Mouse (Mus musculus): Measurements from ENCODE around the gene Hcfc1r1.

Hcfc1r1 gene

GRCm38 (mm10) chr17:23675127-23675526, 1.7 kb downstream of the Hcfc1r1 start:
- DNase-seq (ENCODE audit: low read depth, low spot score): no peak

GRCm38 (mm10) chr17:23675564-23676281, 2.3 kb downstream of the Hcfc1r1 start:
- no peak for DNase-seq (ENCODE audit: low read depth, low spot score)

DNA sequence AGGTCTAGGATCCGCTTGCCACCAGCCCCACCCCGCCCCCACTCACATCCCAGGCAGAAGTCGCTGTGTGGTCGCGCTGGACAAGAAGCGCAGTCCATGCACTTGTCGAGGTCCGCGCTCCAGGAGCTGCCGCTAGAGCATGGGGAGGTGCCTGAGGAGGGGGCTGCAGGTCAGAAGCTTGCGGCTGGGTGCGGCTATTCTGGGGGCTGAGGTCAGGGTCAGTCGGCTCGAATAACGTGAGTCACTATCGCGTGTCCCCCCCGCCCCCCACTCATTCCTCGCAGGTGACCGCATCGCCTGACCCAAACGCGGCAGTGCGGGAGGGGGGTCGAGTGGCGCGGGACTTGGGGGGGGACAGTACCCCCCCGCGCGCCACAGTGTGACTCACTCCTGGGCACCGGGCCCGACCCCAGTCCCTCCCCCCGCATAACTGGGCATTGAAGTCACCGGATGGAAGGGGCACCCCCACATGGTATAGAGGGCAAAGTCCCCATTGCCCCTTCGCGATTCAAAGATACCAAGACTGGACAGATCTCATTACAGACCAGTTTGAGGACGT, 3.2 kb downstream of the Hcfc1r1 start:
- no peak for DNase-seq (ENCODE audit: low read depth, low spot score)

DNA sequence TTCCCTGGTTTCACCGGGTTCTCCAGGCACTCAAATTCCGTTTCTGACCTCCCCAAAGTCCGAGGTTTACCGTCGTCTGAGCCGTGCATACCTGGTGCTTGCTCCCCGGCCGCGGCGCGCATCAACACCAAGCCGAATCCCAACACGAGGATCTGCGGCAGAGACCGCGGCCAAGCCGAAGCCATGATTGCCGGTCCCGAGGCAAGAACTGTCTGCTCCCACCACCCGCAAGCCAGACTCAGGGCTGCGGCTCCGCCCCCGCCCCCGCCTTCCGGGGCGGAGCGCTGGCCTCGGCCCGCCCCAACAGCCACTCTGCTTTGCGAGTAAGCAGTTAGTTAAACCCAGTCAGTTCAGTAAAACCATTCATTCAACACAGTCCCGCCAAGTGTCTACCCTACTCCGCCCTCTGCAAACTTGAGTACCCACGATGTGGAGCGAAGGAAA, 3.9 kb downstream of the Hcfc1r1 start, which contains the start of gene Tnfrsf12a:
TSS of gene Tnfrsf12a (minus strand) at position 233 of the 444 bp plus-strand sequence.
- no peak for DNase-seq (ENCODE audit: low read depth, low spot score)

GRCm38 (mm10) chr17:23679127-23679835, 5.9 kb downstream of the Hcfc1r1 start, which contains the start of gene Cldn6:
Gene Cldn6, plus strand, starts transcription at chr17:23679249.
- DNase-seq (ENCODE audit: low read depth, low spot score): no peak

- DNase-seq (ENCODE audit: low read depth, low spot score): no peak
Measured at GRCm38 (mm10) chr17:23680336-23680735, 6.9 kb downstream of the Hcfc1r1 start.

- DNase-seq (ENCODE audit: low read depth, low spot score): no peak
Measured at GRCm38 (mm10) chr17:23681086-23681485, 7.7 kb downstream of the Hcfc1r1 start.

- DNase-seq (ENCODE audit: low read depth, low spot score): no peak
Measured at GRCm38 (mm10) chr17:23682092-23682491, 8.7 kb downstream of the Hcfc1r1 start.

DNA sequence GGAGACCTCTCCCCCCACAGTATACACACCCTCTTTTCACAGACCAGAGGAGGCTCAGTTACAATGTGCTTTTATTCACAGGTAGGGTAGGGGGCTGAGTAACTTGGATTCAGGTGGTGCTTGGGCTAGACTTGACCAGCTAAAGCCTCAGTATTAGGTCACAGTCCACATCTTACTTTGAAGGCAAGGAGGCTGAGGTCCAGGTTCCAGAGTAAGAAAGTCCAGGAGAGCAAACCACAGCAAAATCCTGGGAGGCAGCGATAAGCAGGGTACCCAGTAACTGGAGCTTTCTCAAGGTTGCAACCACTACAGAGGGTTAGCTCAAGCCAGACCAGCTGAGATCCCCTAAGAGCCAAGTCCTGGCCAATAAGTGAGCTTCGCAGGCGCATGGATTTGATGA, 9.1 kb downstream of the Hcfc1r1 start:
- no peak for DNase-seq (ENCODE audit: low read depth, low spot score)

- DNase-seq (ENCODE audit: low read depth, low spot score): no peak
Measured at GRCm38 (mm10) chr17:23683226-23683625, 9.8 kb downstream of the Hcfc1r1 start.

- no peak for DNase-seq (ENCODE audit: low read depth, low spot score)
Measured at GRCm38 (mm10) chr17:23683856-23684672, 10.7 kb downstream of the Hcfc1r1 start, which contains the start of gene Cldn9. Gene Cldn9, minus strand, starts transcription at chr17:23684026.

DNA sequence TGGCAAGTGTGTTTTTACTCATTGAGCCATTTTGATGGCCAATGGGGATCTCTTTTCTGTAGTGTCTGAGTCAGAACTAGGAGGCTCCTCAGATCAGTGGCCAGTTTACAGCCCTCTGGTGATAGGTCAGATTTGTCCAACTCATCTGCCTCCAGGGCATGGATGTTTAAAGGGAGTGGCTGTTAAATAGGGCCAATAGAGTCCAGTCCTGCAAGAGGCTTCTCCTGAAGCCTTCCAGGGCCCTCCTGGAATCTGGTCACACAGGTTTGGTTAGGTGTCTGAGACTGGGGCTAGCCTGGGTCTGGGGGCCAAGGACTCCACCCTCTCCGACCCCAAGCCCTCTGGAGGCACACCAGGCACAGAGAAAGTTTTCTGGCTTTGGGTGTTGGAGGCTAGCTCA, 21.1 kb downstream of the Hcfc1r1 start:
- no peak for DNase-seq (ENCODE audit: low read depth, low spot score)

DNA sequence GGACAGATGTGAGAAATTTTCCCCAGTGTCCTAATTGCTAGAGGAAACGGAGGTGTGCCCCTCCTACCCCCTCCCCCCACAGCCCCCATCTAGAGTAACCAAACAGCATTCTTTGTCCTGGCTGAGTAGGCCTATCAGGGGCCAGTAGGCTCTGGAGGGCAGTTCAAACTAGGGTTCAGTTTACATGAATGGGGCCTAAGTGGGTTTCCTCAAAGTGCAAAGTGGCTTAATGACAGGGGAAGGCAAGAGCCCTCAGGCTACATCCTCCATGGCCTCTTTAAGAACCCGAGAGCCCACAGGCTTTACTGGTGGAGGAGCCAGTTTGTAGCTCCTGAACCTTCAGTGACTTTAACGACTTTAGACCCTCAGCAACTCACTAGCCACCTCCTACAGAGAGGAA, 22.4 kb downstream of the Hcfc1r1 start:
- DNase-seq (ENCODE audit: low read depth, low spot score): no peak

GRCm38 (mm10) chr17:23699131-23700077, 26.0 kb downstream of the Hcfc1r1 start:
- no peak for DNase-seq (ENCODE audit: low read depth, low spot score)

GRCm38 (mm10) chr17:23700079-23700478, 26.7 kb downstream of the Hcfc1r1 start:
- peak; percentile 76 for DNase-seq (ENCODE audit: low read depth, low spot score)

DNA sequence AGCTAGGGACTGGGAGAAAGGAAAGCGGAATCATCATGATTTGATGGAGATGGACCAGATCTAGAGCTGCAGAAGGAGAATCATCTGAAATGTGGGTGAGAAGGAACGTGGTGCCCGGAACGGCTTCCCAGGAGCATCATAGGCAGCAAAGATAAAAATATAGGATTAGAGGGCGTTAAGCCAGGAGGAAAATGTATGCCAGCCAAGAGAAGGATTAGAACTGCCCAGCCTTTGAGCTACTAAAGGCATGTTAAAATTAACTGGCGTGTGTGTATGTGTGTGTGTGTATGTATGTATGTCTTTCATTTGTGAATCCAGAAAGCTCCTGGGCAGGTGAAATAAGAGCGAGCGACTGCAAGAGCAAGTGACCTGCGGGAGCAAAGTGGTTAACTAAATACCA, 29.9 kb downstream of the Hcfc1r1 start:
- no peak for DNase-seq (ENCODE audit: low read depth, low spot score)

DNA sequence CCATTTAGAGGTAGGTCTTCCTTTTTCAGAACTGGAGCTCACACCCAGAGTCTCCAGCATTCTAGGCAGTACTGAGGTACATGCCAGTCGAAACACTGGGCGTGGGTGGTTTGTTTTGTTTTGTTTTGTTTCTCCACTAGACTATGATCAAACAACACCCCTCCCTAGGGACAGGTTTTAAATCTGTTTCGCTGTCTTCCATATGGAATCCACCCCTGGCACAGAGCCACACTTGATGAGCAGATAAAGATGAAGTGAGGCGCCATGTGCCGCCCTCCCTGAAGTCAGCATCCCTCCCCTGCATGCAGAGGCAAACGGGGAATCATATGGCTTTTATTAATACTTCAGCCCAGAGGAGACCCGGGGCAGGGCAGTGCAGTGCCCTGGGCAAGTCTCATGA, 31.3 kb downstream of the Hcfc1r1 start:
- DNase-seq (ENCODE audit: low read depth, low spot score): no peak

DNA sequence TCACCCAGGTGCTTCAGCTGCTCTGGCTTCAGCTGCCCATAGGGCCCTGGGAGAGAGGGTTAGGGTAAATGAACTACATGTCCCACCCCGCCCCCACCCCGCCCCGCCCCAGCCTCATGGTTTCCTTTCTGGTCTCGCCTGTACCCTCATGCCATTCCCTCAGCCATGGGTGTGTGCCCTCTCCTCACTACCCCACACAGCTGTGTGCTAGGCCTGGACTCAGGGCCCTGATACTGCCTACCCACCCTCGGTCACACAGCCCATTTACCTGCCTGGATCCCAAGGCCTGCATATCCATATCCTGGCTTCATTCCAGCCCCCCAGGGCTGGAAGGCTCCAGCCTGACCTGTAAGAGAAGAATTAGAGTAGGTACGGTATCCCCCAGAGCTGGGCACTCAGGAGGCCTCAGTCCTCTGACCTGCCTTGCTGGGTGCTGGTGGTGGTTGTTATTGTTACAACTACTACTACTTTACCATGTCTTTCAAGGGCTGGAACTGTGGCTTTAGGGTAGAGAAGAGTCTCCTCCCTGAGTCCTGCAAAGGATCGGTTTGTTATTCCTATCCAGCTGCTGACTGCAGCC, 32.2 kb downstream of the Hcfc1r1 start:
- no peak for DNase-seq (ENCODE audit: low read depth, low spot score)

DNA sequence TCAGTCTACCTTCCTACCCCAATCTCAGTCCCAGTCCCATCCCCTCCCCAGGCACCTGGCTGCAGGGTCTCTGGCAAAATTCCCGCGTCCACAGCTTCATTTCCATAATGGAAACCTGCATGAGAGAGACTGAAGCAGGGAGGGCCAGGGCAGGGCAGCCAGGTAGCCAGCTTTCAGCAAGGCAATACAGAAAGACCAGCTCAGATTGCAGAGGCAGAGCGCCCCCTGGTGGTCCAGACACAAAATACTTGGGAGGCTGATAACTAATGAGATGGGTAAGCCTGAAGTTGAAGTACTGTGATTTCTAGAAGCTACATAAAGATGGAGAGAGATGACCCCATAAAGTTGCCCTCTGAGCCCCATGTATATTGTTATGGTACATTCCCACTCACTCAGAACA, 32.8 kb downstream of the Hcfc1r1 start:
- DNase-seq (ENCODE audit: low read depth, low spot score): no peak

GRCm38 (mm10) chr17:23717003-23717402, 43.6 kb downstream of the Hcfc1r1 start:
- no peak for DNase-seq (ENCODE audit: low read depth, low spot score)

All from WW6 (cell line).